Mouse (Mus musculus) embryonic fibroblast, embryonic 13.5 days (primary cell): ENCODE data around the gene Flywch2. TPM values are rescaled to one million over a fixed set of nuclear protein-coding genes. Genes with fewer than 3 reads are reported as not detected.

Source experiments
- H3K27ac ChIP-seq: 2 replicates; pipeline ENCODE4 v1.5.1; 2012; ENCODE audit warnings: low read length, control low read depth, inconsistent platforms; ENCODE audit not compliant: insufficient read depth
- H3K4me1 ChIP-seq: 2 replicates; pipeline ENCODE4 v1.6.1; 2011; ENCODE audit warnings: low read length; ENCODE audit not compliant: control insufficient read depth, insufficient read depth
- H3K4me3 ChIP-seq: 2 replicates; pipeline ENCODE4 v1.5.1; 2011; ENCODE audit warnings: mild to moderate bottlenecking, control low read depth, low read length; ENCODE audit not compliant: insufficient read depth
- CTCF ChIP-seq: IDR thresholded peaks from 2 replicates; pipeline ENCODE4 v1.5.1; 2011; ENCODE audit warnings: mild to moderate bottlenecking, control low read depth, low read length, moderate library complexity, borderline replicate concordance; ENCODE audit not compliant: insufficient read depth
- POLR2A ChIP-seq: IDR thresholded peaks from 2 replicates; pipeline ENCODE4 v1.6.1; 2011; ENCODE audit warnings: low read depth, mild to moderate bottlenecking, control low read depth, low read length, moderate library complexity
- polyA plus RNA-seq: library from polyadenylated mRNA; stranded (reverse); fragments of >200 nt; gene quantifications from 2 replicates; pipeline ENCODE4 v1.2.4, GENCODE M21; 2011; ENCODE audit warnings: low read depth; ENCODE audit not compliant: missing spikeins, insufficient read length

Gene Flywch2
- polyA plus RNA-seq, 1 experiment, result 2.8 TPM

- TF ChIP-seq POLR2A (no peak), CTCF (no peak)
- no peak overlapping the region for H3K27ac ChIP-seq
- H3K4me3 ChIP-seq, result no peak overlapping the region
- H3K4me1 ChIP-seq, result no peaks in the 10 kb centered on the region
Measured at GRCm38 (mm10) chr17:23749400-23750191, 36.3 kb downstream of the Flywch2 start.

DNA sequence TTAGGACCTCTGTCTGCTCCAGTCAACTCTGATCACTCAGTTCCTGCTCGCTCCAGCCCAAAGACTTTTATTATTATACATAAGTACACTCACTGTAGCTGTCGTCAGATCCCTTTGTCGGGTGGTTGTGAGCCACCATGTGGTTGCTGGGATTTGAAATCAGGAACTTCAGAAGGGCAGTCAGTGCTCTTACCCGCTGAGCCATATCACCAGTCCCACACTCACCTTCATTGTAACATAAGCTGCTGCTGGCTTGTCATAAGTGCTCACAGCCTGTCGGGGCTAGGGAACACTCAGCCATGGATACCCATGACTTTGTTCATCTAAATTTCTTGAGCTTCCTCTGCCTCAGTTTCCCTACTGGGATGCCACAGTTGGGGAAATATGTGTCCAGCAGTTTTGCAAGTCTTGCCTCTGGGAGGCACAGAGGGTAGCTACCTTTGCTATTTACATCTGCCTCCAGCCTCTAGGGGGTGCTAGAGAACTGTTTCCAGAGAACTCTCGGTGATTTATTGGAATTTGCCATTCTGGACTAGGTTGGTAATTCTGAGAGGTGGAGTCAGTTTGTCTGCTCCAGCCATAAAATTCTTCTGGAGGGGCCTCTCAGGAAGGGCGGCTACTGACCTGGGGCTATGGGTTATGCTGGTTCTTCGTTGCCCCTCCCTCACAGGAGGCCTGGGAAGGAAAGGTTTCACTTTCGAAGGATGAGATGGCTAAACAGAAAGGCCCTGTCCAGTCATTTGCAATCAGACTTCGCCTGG, 37.1 kb downstream of the Flywch2 start:
- H3K27ac ChIP-seq, result no peak overlapping the region

GRCm38 (mm10) chr17:23748026-23748425, 37.9 kb downstream of the Flywch2 start:
- no peaks in the 10 kb centered on the region for H3K4me1 ChIP-seq
- H3K27ac ChIP-seq, result no peak overlapping the region
- no peak for TF ChIP-seq CTCF
- no peak overlapping the region for H3K4me3 ChIP-seq

More for the DNA sequence above, 37.1 kb downstream of the Flywch2 start:
- TF ChIP-seq CTCF (no peak), POLR2A (no peak)
- Histone ChIP-seq H3K4me3 (no peak overlapping the region), H3K4me1 (no peaks in the 10 kb centered on the region)

- Histone ChIP-seq H3K4me1 (no peaks in the 10 kb centered on the region), H3K4me3 (no peak overlapping the region), H3K27ac (no peak overlapping the region)
- TF ChIP-seq POLR2A, result no peak
- TF ChIP-seq CTCF, result no peak
Measured at GRCm38 (mm10) chr17:23747471-23747870, 38.4 kb downstream of the Flywch2 start.

DNA sequence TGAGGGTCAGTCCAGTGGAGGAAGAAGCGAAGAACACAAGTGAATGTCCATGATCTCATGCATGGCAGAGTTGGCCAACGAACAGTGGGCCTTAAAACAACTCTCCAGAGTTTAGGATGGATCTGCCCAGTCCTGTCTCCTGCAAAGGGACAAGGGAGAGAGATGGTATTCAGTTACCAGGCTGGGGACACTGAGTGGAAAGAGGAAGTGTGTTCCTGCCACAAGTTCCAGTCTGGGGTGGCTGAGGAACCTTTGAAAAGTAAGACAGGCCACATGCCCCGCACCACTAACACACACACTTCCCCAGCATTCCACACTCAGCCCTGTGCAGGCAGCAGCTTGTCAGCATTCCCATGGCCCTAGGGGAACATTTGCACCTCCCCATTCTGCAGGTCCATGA, 39.1 kb downstream of the Flywch2 start:
- Histone ChIP-seq H3K4me3 (no peak overlapping the region), H3K27ac (no peak overlapping the region), H3K4me1 (no peaks in the 10 kb centered on the region)
- TF ChIP-seq POLR2A (no peak), CTCF (no peak)

DNA sequence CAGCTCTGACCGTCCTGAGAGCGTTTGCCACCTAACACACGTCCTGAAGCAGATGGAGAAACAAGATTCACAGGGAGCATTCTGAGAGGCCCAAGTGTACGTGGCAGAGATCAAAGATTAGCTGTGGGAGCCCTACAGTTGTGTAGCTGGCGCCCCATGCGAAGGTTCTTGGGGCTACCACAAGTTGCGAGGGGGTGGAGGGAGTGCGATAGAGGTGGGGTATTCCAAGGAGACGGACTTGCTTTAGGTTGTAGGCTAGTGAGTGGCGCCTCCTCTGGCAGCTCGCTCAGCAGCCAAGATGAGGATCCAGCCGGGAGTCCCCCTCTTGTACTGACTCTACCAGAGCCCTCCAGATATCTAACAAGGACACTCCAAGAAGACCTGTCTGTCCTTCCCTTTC, 39.6 kb downstream of the Flywch2 start:
- H3K27ac ChIP-seq, result no peak overlapping the region
- no peaks in the 10 kb centered on the region for H3K4me1 ChIP-seq
- no peak for TF ChIP-seq CTCF
- no peak for TF ChIP-seq POLR2A
- no peak overlapping the region for H3K4me3 ChIP-seq

- TF ChIP-seq CTCF (no peak), POLR2A (no peak)
- no peak within 1 kb of the TSS for H3K27ac ChIP-seq
- H3K4me1 ChIP-seq, result no peaks in the 10 kb centered on the region
- no peak within 1 kb of the TSS for H3K4me3 ChIP-seq
Measured at GRCm38 (mm10) chr17:23745301-23746251, 40.3 kb downstream of the Flywch2 start, which contains the start of gene Kremen2. TSS of gene Kremen2 (minus strand) at chr17:23745833.

DNA sequence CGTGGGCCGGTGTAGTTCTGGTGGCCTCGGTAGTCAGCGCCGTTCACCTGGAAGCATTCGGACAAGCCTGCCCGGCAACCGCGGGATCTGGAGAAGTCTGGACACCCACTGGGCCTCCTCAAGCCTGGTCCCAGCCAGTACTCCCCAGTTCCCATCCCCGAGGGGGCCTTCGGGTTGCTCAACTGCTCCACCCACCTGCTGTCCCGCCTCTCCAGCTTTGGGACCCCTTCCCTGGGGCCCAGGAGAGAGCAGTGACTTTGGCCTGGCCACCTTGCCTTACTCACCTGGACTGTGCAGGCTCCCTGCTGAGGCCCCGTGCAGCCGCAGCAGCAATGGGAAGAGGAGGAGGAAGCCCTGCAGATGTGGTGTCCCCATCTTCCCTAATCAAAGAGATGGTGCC, 41.2 kb downstream of the Flywch2 start:
- H3K4me1 ChIP-seq, result no peaks in the 10 kb centered on the region
- H3K27ac ChIP-seq, result no peak overlapping the region
- no peak overlapping the region for H3K4me3 ChIP-seq
- TF ChIP-seq POLR2A, result no peak
- TF ChIP-seq CTCF, result no peak

DNA sequence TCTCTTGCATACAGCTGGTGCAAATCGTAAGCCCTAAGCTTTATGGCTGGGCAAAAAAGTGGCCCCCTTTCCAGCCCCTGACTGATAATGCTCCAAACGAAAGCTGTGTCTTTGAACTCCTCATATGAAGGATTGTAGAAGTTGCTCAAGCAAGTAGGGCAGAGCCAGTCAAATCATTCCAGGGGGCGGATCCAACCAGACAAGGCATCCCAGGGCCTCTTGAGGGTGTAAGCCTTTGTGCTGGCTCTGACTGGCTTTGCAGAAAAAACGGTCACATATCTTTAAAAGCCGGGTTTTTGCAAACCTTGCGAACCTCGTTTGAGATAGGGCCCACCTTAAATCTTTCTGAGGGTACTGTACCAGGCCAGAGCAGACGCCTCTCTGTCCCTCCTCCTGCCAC, 41.8 kb downstream of the Flywch2 start:
- Histone ChIP-seq H3K27ac (no peak overlapping the region), H3K4me3 (no peak overlapping the region), H3K4me1 (no peaks in the 10 kb centered on the region)
- TF ChIP-seq CTCF (no peak), POLR2A (no peak)
